8 mouse cellular contexts compared by ENCODE assay signal in genomic region chr12:112143116-112143832, GRCm38 (mm10). TPM values are rescaled to one million over a fixed set of nuclear protein-coding genes. Genes with fewer than 3 reads are reported as not detected.
DNase-seq lines count a peak whose midpoint lies in the region; ATAC-seq and TF ChIP-seq lines count a peak whose summit lies in the region.

No protein-coding gene starts in this region.

- H3K9ac ChIP-seq in forebrain, postnatal 0 days, result peak overlapping the region; percentile 64
- H3K9ac ChIP-seq in liver, embryonic 16.5 days (ENCODE audit: low read depth, low read length), result no peak overlapping the region

- H3K36me3 ChIP-seq in kidney, adult 2 months (ENCODE audit: control insufficient read depth, insufficient read depth, low read length), result no peaks in the 10 kb centered on the region
- no peaks in the 10 kb centered on the region for H3K36me3 ChIP-seq in forebrain, postnatal 0 days (ENCODE audit: insufficient read depth)
- H3K36me3 ChIP-seq in liver, embryonic 16.5 days (ENCODE audit: control insufficient read depth, insufficient read depth), result no peaks in the 10 kb centered on the region

- no peak for TF ChIP-seq POLR2A in kidney, adult 2 months (IDR thresholded peaks at IDR 0.05; ENCODE audit: low read depth, low read length)

- H3K4me3 ChIP-seq in kidney, adult 2 months (ENCODE audit: insufficient read depth, low read depth, low read length), result no peak overlapping the region
- peak overlapping the region; percentile 59 for H3K4me3 ChIP-seq in forebrain, postnatal 0 days (ENCODE audit: low read depth, low read length)
- H3K4me3 ChIP-seq in liver, embryonic 16.5 days (ENCODE audit: low read depth, low read length), result no peak overlapping the region

- WGBS in kidney, adult 2 months, result 5% methylated on average over 14 of the region's 14 CpGs
- WGBS in forebrain, postnatal 0 days, result 1% methylated on average over 14 of the region's 14 CpGs
- WGBS in liver, embryonic 16.5 days (ENCODE audit: insufficient replicate concordance), result 4% methylated on average over 14 of the region's 14 CpGs

- DNase-seq in kidney, adult 2 months, result no peak
- DNase-seq in kidney, postnatal 25 days, result no peak
- DNase-seq in brain, adult 2 months (ENCODE audit: low read depth, low spot score), result peak; percentile 62
- DNase-seq in forebrain, postnatal 0 days, result peak; percentile 84
- no peak for DNase-seq in thymus, adult 18-20 months
- DNase-seq in testis, postnatal 14 days (ENCODE audit: low spot score), result no peak
- DNase-seq in urinary bladder, postnatal 14 days (ENCODE audit: low spot score), result no peak

- H3K9me3 ChIP-seq in forebrain, postnatal 0 days (ENCODE audit: low read length), result no peaks in the 10 kb centered on the region
- no peaks in the 10 kb centered on the region for H3K9me3 ChIP-seq in liver, embryonic 16.5 days (replicated peaks; ENCODE audit: control insufficient read depth, low read length)

- peak overlapping the region; percentile 90 for H3K4me2 ChIP-seq in forebrain, postnatal 0 days (ENCODE audit: low read depth)
- peak overlapping the region; percentile 24; the same call in 1 of the 2 replicates for H3K4me2 ChIP-seq in liver, embryonic 16.5 days (ENCODE audit: low read depth, low read length)

- TF ChIP-seq CTCF in kidney, adult 2 months (conservative IDR thresholded peaks at IDR 0.05; ENCODE audit: insufficient read depth, insufficient read length, low read depth, low read length), result peak; percentile 28; the same call in 1 of the 2 replicates
- peak; percentile 77 for TF ChIP-seq CTCF in forebrain, postnatal 0 days (IDR thresholded peaks at IDR 0.05; ENCODE audit: low read depth)

- H3K4me1 ChIP-seq in kidney, adult 2 months (ENCODE audit: control insufficient read depth, insufficient read depth, low read length), result no peaks in the 10 kb centered on the region
- H3K4me1 ChIP-seq in forebrain, postnatal 0 days (ENCODE audit: insufficient read depth), result 0 out of 2 replicates have a peak, but pooled peaks cover 4% of the 10 kb centered on the region
- H3K4me1 ChIP-seq in liver, embryonic 16.5 days (ENCODE audit: control insufficient read depth, low read depth, low read length), result peaks cover 6% of the 10 kb centered on the region

- no peak overlapping the region for H3K27ac ChIP-seq in kidney, adult 2 months (ENCODE audit: insufficient read depth, low read depth, low read length)
- H3K27ac ChIP-seq in forebrain, postnatal 0 days (ENCODE audit: low read depth, low read length), result peak overlapping the region; percentile 77
- H3K27ac ChIP-seq in liver, embryonic 16.5 days (ENCODE audit: low read length), result no peak overlapping the region

- H3K27me3 ChIP-seq in kidney, adult 2 months (replicated peaks; ENCODE audit: control insufficient read depth, insufficient read depth, low read length), result no peaks in the 10 kb centered on the region; the same call in 1 of the 2 replicates
- peaks cover 4% of the 10 kb centered on the region for H3K27me3 ChIP-seq in forebrain, postnatal 0 days (ENCODE audit: insufficient read depth, low read length)
- H3K27me3 ChIP-seq in liver, embryonic 16.5 days (ENCODE audit: control insufficient read depth, insufficient read depth, low read depth, low read length), result peaks cover 71% of the 10 kb centered on the region

- ATAC-seq in forebrain, postnatal 0 days, result peak; percentile 49
- no peak for ATAC-seq in liver, embryonic 16.5 days (ENCODE audit: low read depth)

RNA-seq across cellular contexts. Expression of gene Kif26a, which starts 2.7 kb away (rescaled TPM):
- 3.8 and 4.2 TPM in 2 replicates for polyA plus RNA-seq in kidney, adult 2 months (2012; rRNA removed)
- 50.4 and 55.1 TPM in 2 replicates for total RNA-seq in forebrain, postnatal 0 days (2014; rRNA removed)
- 5.0 and 6.2 TPM in 2 replicates for polyA plus RNA-seq in forebrain, postnatal 0 days (2015; fragmentation: Nextera tagmentation; extraction: Ambion mirVana)
- 0.21 and 0.27 TPM in 2 replicates for polyA plus RNA-seq in liver, embryonic 16.5 days (2015; fragmentation: Nextera tagmentation; extraction: Ambion mirVana)

RNA-seq across cellular contexts. Expression of gene Aspg, which starts 36.8 kb away (rescaled TPM):
- polyA plus RNA-seq in kidney, adult 2 months (2012; rRNA removed), result 39.2 and 52.5 TPM in 2 replicates
- 2.9 and 3.9 TPM in 2 replicates for total RNA-seq in forebrain, postnatal 0 days (2014; rRNA removed)
- 0.52 and 1.3 TPM in 2 replicates for polyA plus RNA-seq in forebrain, postnatal 0 days (2015; fragmentation: Nextera tagmentation; extraction: Ambion mirVana)
- polyA plus RNA-seq in liver, embryonic 16.5 days (2015; fragmentation: Nextera tagmentation; extraction: Ambion mirVana), result 0.28 and 0.30 TPM in 2 replicates

Comparison
In these comparisons a context has a peak if more than half of its experiments do, and no peak if none do; other contexts are left out.
1. DNase-seq: peak in brain, adult 2 months (single experiment) and forebrain, postnatal 0 days (single experiment); none in kidney, adult 2 months (single experiment), kidney, postnatal 25 days (0 of 2), thymus, adult 18-20 months (0 of 2), testis, postnatal 14 days (single experiment) and urinary bladder, postnatal 14 days (single experiment).
2. RNA of gene Aspg, which starts 36.8 kb away (polyA plus RNA-seq): 39.2 to 52.5 TPM in kidney, adult 2 months; 0.52 to 1.3 TPM in forebrain, postnatal 0 days and 0.28 to 0.30 TPM in liver, embryonic 16.5 days; every median in the first group is over 10 times any median in the second.